Comparison of ENCODE assay signal across 20 mouse cellular contexts in genomic region chr11:65505106-65505865, GRCm38 (mm10).
DNase-seq lines count a peak whose midpoint lies in the region; ATAC-seq lines count a peak whose summit lies in the region.
"Had no signal": no experiment of that assay in that cellular context is flagged by ENCODE, and none has a peak within 500 bp of the region (broad histone marks: within the 10 kb centered on the region; RNA-seq: fewer than 3 reads in every experiment).

No protein-coding gene starts in this region.

- no peaks in the 10 kb centered on the region for H3K36me3 ChIP-seq in embryonic facial prominence, embryonic 11.5 days (replicated peaks; ENCODE audit: control insufficient read depth, insufficient read depth, low read depth, low read length)
- no peaks in the 10 kb centered on the region for H3K36me3 ChIP-seq in embryonic facial prominence, embryonic 10.5 days (replicated peaks)
- H3K36me3 ChIP-seq in limb, embryonic 10.5 days, result no peaks in the 10 kb centered on the region
- H3K36me3 ChIP-seq: forebrain, embryonic 15.5 days; liver, embryonic 12.5 days; lung, embryonic 15.5 days; midbrain, embryonic 12.5 days had no signal

- H3K4me2 ChIP-seq in embryonic facial prominence, embryonic 11.5 days (ENCODE audit: low read depth, low read length), result no peak overlapping the region
- H3K4me2 ChIP-seq: forebrain, embryonic 15.5 days; liver, embryonic 12.5 days; lung, embryonic 15.5 days; midbrain, embryonic 12.5 days had no signal

- no peaks in the 10 kb centered on the region for H3K4me1 ChIP-seq in embryonic facial prominence, embryonic 11.5 days (ENCODE audit: control insufficient read depth, insufficient read depth, low read length)
- no peaks in the 10 kb centered on the region for H3K4me1 ChIP-seq in embryonic facial prominence, embryonic 10.5 days
- peaks cover 35% of the 10 kb centered on the region for H3K4me1 ChIP-seq in limb, embryonic 10.5 days
- H3K4me1 ChIP-seq: forebrain, embryonic 15.5 days; liver, embryonic 12.5 days; lung, embryonic 15.5 days; midbrain, embryonic 12.5 days had no signal

- no peaks in the 10 kb centered on the region for H3K27me3 ChIP-seq in embryonic facial prominence, embryonic 11.5 days (ENCODE audit: control insufficient read depth, insufficient read depth, low read length)
- H3K27me3 ChIP-seq in embryonic facial prominence, embryonic 10.5 days (replicated peaks; ENCODE audit: low read depth, poor library complexity, severe bottlenecking), result no peaks in the 10 kb centered on the region
- no peaks in the 10 kb centered on the region for H3K27me3 ChIP-seq in limb, embryonic 10.5 days (ENCODE audit: low read depth, poor library complexity, severe bottlenecking)
- H3K27me3 ChIP-seq: CH12.LX; forebrain, embryonic 15.5 days; liver, embryonic 12.5 days; lung, embryonic 15.5 days; midbrain, embryonic 12.5 days had no signal

- H3K9ac ChIP-seq in embryonic facial prominence, embryonic 11.5 days (replicated peaks; ENCODE audit: low read length), result no peak overlapping the region
- H3K9ac ChIP-seq: forebrain, embryonic 15.5 days; liver, embryonic 12.5 days; lung, embryonic 15.5 days; midbrain, embryonic 12.5 days had no signal

- H3K4me3 ChIP-seq in embryonic facial prominence, embryonic 11.5 days (ENCODE audit: low read depth, low read length), result no peak overlapping the region
- H3K4me3 ChIP-seq in embryonic facial prominence, embryonic 10.5 days, result no peak overlapping the region
- H3K4me3 ChIP-seq in limb, embryonic 10.5 days, result no peak overlapping the region
- H3K4me3 ChIP-seq: forebrain, embryonic 15.5 days; liver, embryonic 12.5 days; lung, embryonic 15.5 days; midbrain, embryonic 12.5 days; myocyte had no signal

- no peaks in the 10 kb centered on the region for H3K9me3 ChIP-seq in embryonic facial prominence, embryonic 11.5 days (replicated peaks; ENCODE audit: control insufficient read depth, low read length)
- H3K9me3 ChIP-seq in embryonic facial prominence, embryonic 10.5 days, result no peaks in the 10 kb centered on the region
- no peaks in the 10 kb centered on the region for H3K9me3 ChIP-seq in limb, embryonic 10.5 days (replicated peaks)
- H3K9me3 ChIP-seq: forebrain, embryonic 15.5 days; liver, embryonic 12.5 days; lung, embryonic 15.5 days; midbrain, embryonic 12.5 days had no signal

- ATAC-seq in embryonic facial prominence, embryonic 11.5 days (replicated peaks; ENCODE audit: insufficient number of reproducible peaks, low FRiP score, low TSS enrichment, low read depth), result no peak
- ATAC-seq in frontal cortex, adult (ENCODE audit: low TSS enrichment), result no peak
- ATAC-seq: forebrain, embryonic 15.5 days; hindbrain, embryonic 16.5 days; intestine, postnatal 0 days; liver, embryonic 12.5 days had no signal

- 74% methylated on average over 19 of the region's 19 CpGs for WGBS in embryonic facial prominence, embryonic 11.5 days
- WGBS in embryonic facial prominence, embryonic 10.5 days, result 84% methylated on average over 19 of the region's 19 CpGs
- 65% methylated on average over 19 of the region's 19 CpGs for WGBS in limb, embryonic 10.5 days

- no peak overlapping the region for H3K27ac ChIP-seq in embryonic facial prominence, embryonic 11.5 days (replicated peaks; ENCODE audit: low read depth, low read length)
- H3K27ac ChIP-seq in embryonic facial prominence, embryonic 10.5 days (replicated peaks), result no peak overlapping the region
- peak overlapping the region; percentile 61 for H3K27ac ChIP-seq in limb, embryonic 10.5 days
- H3K27ac ChIP-seq: forebrain, embryonic 15.5 days; liver, embryonic 12.5 days; lung, embryonic 15.5 days; midbrain, embryonic 12.5 days had no signal

- peak; percentile 64 for DNase-seq in embryonic facial prominence, embryonic 11.5 days (ENCODE audit: low spot score)
- DNase-seq in embryonic facial prominence, embryonic 10.5 days (ENCODE audit: low spot score), result no peak
- peak; percentile 1 to 15 for DNase-seq in kidney, postnatal 4 days
- no peak for DNase-seq in kidney, adult 18-20 months
- peak; percentile 49 for DNase-seq in limb, embryonic 10.5 days (ENCODE audit: low spot score)
- DNase-seq in layer of hippocampus, adult 8-10 months (ENCODE audit: low spot score in 2 of 2), result no peak
- DNase-seq: adrenal gland, postnatal 14 days; cerebellum, adult 9-11 months; layer of hippocampus, postnatal 36 days; lung, postnatal 4 days; thymus, postnatal 25 days had no signal

Comparison
In these comparisons a context has a peak if more than half of its experiments do, and no peak if none do; other contexts are left out.
1. DNase-seq: peak in embryonic facial prominence, embryonic 11.5 days (single experiment), kidney, postnatal 4 days (2 of 2) and limb, embryonic 10.5 days (single experiment); none in embryonic facial prominence, embryonic 10.5 days (single experiment), kidney, adult 18-20 months (single experiment) and layer of hippocampus, adult 8-10 months (0 of 2).